Mouse (Mus musculus) E14TG2a.4 (cell line): ENCODE data around the gene Aipl1.

Source experiments
- CTCF ChIP-seq: conservative IDR thresholded peaks from 2 replicates; pipeline ENCODE4 v1.5.1; 2014; ENCODE audit warnings: low read length
- NANOG ChIP-seq: IDR thresholded peaks from 2 replicates; pipeline ENCODE4 v1.6.1; 2014; ENCODE audit warnings: borderline replicate concordance, low read length, mixed read lengths
- POU5F1 ChIP-seq: IDR thresholded peaks from 2 replicates; pipeline ENCODE4 v1.6.1; 2014; ENCODE audit warnings: low read length, borderline replicate concordance

DNA sequence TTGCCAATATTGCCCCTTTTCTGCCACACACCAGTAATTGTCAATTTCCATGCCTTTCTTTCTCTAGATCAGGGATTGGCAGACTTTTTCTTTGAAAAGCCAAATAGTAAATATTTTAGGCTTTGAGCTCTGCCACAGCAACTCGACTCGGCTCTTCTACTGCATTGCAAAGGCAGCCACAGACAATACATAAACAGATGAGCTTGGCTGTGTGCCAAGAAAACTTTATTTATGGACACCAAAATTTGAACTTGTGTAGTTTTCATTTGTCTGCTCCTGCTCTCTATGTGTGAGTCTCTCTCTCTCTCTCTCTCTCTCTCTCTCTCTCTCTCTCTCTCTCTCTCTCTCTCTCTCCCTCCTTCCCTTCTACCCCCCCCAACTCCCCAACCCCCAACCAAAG is 17.9 kb upstream of the Aipl1 start:
- TF ChIP-seq CTCF (no peak), NANOG (no peak), POU5F1 (no peak)
